Mouse (Mus musculus): ENCODE results near the gene Znrf4. TPM values are rescaled to one million over a fixed set of nuclear protein-coding genes. Genes with fewer than 3 reads are reported as not detected.
A peak's percentile ranks its signal among the peaks of the same experiment; 100 is the strongest.

The Znrf4 gene
- polyA plus RNA-seq, 1 experiment from 2014 or later: not detected

DNA sequence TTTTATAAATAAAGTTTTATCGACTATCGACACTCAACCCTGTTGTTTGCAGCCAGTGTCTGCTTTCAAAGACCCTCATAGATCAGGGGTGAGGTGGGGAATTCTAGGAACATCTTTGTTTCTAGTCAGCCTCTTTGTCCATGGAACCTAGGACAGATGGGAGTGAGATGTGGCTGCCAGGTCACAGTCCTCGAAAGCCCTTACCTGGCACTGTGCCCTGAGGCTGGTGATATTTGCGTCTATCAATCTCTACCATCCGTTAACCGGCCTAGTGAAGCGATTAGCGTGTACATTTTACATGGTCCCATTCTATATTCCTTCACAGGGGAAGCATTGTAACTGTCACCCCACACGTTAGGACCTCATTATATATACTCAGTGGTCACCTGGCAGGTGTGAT lies 26.3 kb downstream of the Znrf4 start:
- Histone ChIP-seq H3K4me3 (ENCODE audit: low read depth, low read length) (no peak overlapping the region), H3K4me2 (ENCODE audit: low read depth, low read length) (no peak overlapping the region), H3K4me1 (ENCODE audit: control insufficient read depth, insufficient read depth, low read length) (peaks cover 9% of the 10 kb centered on the region), H3K9ac (replicated peaks; ENCODE audit: low read depth, low read length) (no peak overlapping the region), H3K27ac (ENCODE audit: low read depth, low read length) (no peak overlapping the region), H3K36me3 (ENCODE audit: control insufficient read depth, insufficient read depth, low read length) (no peaks in the 10 kb centered on the region), H3K9me3 (ENCODE audit: control insufficient read depth, low read length) (no peaks in the 10 kb centered on the region), H3K27me3 (ENCODE audit: control insufficient read depth, insufficient read depth, low read length) (no peaks in the 10 kb centered on the region)
- WGBS: 78% methylated on average over 9 of the region's 9 CpGs
- no peak for ATAC-seq (ENCODE audit: low read depth)

GRCm38 (mm10) chr17:56485118-56485517 lies 27.1 kb downstream of the Znrf4 start:
- no peak for ATAC-seq (ENCODE audit: low read depth)
- Histone ChIP-seq H3K9ac (replicated peaks; ENCODE audit: low read depth, low read length) (no peak overlapping the region), H3K27ac (ENCODE audit: low read depth, low read length) (no peak overlapping the region)

DNA sequence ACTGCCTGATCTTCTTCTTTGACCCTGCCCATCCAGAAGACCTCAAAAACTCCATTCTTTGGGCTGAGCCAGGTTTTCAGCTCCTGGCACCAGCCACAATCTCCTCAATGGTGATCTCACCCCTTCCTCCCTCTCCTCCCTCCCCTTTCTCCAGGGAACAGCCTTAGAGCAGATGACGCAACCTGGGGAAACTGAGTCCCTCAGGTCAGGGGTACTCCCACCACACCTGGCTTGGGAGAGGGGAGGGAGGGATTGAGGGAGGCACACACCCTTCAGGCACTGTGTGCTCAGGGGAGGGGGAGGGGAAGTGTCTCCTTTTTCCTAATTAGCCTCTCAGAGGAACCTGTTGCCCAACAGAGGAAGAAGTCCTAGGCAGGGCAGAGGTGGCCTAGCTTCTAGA lies 29.6 kb downstream of the Znrf4 start:
- H3K27ac ChIP-seq (ENCODE audit: low read depth, low read length): no peak overlapping the region
- no peaks in the 10 kb centered on the region for H3K27me3 ChIP-seq (ENCODE audit: control insufficient read depth, insufficient read depth, low read length)
- no peaks in the 10 kb centered on the region for H3K36me3 ChIP-seq (ENCODE audit: control insufficient read depth, insufficient read depth, low read length)
- no peak overlapping the region for H3K4me2 ChIP-seq (ENCODE audit: low read depth, low read length)
- no peak overlapping the region for H3K4me3 ChIP-seq (ENCODE audit: low read depth, low read length)
- no peaks in the 10 kb centered on the region for H3K9me3 ChIP-seq (ENCODE audit: control insufficient read depth, low read length)
- 93% methylated on average over 1 of the region's 1 CpGs for WGBS
- peaks cover under 1% of the 10 kb centered on the region; the same call in 1 of the 2 replicates for H3K4me1 ChIP-seq (ENCODE audit: control insufficient read depth, insufficient read depth, low read length)
- no peak for ATAC-seq (ENCODE audit: low read depth)
- no peak overlapping the region for H3K9ac ChIP-seq (replicated peaks; ENCODE audit: low read depth, low read length)

More at GRCm38 (mm10) chr17:56485118-56485517, 27.1 kb downstream of the Znrf4 start:
- Histone ChIP-seq H3K4me3 (ENCODE audit: low read depth, low read length) (no peak overlapping the region), H3K27me3 (ENCODE audit: control insufficient read depth, insufficient read depth, low read length) (no peaks in the 10 kb centered on the region), H3K36me3 (ENCODE audit: control insufficient read depth, insufficient read depth, low read length) (no peaks in the 10 kb centered on the region), H3K4me2 (ENCODE audit: low read depth, low read length) (no peak overlapping the region), H3K9me3 (ENCODE audit: control insufficient read depth, low read length) (no peaks in the 10 kb centered on the region), H3K4me1 (ENCODE audit: control insufficient read depth, insufficient read depth, low read length) (peaks cover 9% of the 10 kb centered on the region)
- WGBS: 59% methylated on average over 9 of the region's 9 CpGs

DNA sequence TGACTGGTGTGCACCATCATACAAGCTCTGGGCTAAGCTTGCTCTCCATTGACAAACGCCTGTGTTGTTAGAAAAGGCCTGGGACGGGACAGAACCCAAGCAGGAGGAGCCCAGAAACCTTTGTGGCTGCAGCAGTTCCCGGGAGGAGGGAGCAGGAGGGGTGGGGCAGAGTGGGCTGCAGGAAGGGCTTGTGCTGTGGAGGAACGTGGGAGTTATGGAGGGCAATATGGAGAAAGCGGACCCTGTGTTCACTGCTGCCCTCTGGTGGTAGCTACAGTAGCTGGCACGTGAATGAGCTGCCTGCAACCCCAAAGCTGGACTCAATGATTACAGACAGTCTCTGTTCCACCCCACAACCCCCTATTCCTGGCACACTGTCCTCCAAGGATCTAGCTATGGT lies 32.9 kb downstream of the Znrf4 start:
- H3K4me1 ChIP-seq (ENCODE audit: control insufficient read depth, insufficient read depth, low read length): no peaks in the 10 kb centered on the region
- H3K27ac ChIP-seq (ENCODE audit: low read depth, low read length): no peak overlapping the region
- H3K36me3 ChIP-seq (ENCODE audit: control insufficient read depth, insufficient read depth, low read length): no peaks in the 10 kb centered on the region
- no peak overlapping the region for H3K9ac ChIP-seq (replicated peaks; ENCODE audit: low read depth, low read length)
- H3K9me3 ChIP-seq (ENCODE audit: control insufficient read depth, low read length): no peaks in the 10 kb centered on the region
- peaks cover 5% of the 10 kb centered on the region; the same call in 1 of the 2 replicates for H3K27me3 ChIP-seq (ENCODE audit: control insufficient read depth, insufficient read depth, low read length)
- no peak overlapping the region for H3K4me2 ChIP-seq (ENCODE audit: low read depth, low read length)
- ATAC-seq (ENCODE audit: low read depth): no peak
- H3K4me3 ChIP-seq (ENCODE audit: low read depth, low read length): no peak overlapping the region
- WGBS: 15% methylated on average over 6 of the region's 6 CpGs

GRCm38 (mm10) chr17:56478191-56478611 lies 34.0 kb downstream of the Znrf4 start:
- no peak overlapping the region for H3K9ac ChIP-seq (replicated peaks; ENCODE audit: low read depth, low read length)
- no peak overlapping the region for H3K4me2 ChIP-seq (ENCODE audit: low read depth, low read length)
- WGBS: 67% methylated on average over 11 of the region's 11 CpGs
- ATAC-seq (ENCODE audit: low read depth): no peak
- H3K4me3 ChIP-seq (ENCODE audit: low read depth, low read length): no peak overlapping the region
- peaks cover 5% of the 10 kb centered on the region; the same call in 1 of the 2 replicates for H3K27me3 ChIP-seq (ENCODE audit: control insufficient read depth, insufficient read depth, low read length)
- H3K27ac ChIP-seq (ENCODE audit: low read depth, low read length): no peak overlapping the region
- H3K9me3 ChIP-seq (ENCODE audit: control insufficient read depth, low read length): no peaks in the 10 kb centered on the region
- H3K4me1 ChIP-seq (ENCODE audit: control insufficient read depth, insufficient read depth, low read length): peaks cover 10% of the 10 kb centered on the region
- H3K36me3 ChIP-seq (ENCODE audit: control insufficient read depth, insufficient read depth, low read length): no peaks in the 10 kb centered on the region

DNA sequence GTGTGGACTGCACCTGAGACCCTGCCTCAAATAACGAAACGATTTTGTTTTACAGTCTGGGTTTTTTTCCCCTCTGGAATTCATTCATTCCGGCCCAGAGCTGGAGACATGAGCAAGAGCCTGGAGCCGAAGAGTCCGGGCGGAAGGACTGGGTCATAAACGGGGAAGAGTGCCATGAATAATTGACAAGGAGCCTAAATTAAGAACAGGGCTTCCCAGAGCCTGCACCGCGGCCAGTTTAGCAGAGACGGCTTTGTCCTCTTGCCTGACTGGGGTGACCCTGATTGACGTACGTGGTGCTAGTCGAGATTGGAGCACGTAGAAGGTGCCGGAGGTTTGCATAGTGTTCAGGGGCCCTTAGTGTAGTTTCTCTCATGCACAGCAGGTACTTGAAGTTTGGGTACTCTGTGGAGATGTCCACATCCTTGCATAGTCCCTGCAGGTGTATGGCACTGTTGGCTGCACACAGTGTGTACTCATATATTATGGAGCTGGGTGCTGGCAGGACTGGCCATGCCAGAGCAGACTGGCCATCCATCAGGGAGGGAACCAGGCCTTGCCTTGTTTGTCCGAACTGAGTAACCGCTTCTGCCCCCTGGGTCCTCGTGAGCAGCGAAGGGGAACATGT lies 34.9 kb downstream of the Znrf4 start:
- ATAC-seq (ENCODE audit: low read depth): no peak
- Histone ChIP-seq H3K4me1 (ENCODE audit: control insufficient read depth, insufficient read depth, low read length) (peaks cover 19% of the 10 kb centered on the region), H3K4me3 (ENCODE audit: low read depth, low read length) (no peak overlapping the region), H3K9ac (replicated peaks; ENCODE audit: low read depth, low read length) (no peak overlapping the region), H3K27ac (ENCODE audit: low read depth, low read length) (no peak overlapping the region), H3K27me3 (ENCODE audit: control insufficient read depth, insufficient read depth, low read length) (peaks cover 5% of the 10 kb centered on the region; the same call in 1 of the 2 replicates), H3K9me3 (ENCODE audit: control insufficient read depth, low read length) (no peaks in the 10 kb centered on the region), H3K36me3 (ENCODE audit: control insufficient read depth, insufficient read depth, low read length) (no peaks in the 10 kb centered on the region), H3K4me2 (ENCODE audit: low read depth, low read length) (no peak overlapping the region)
- 68% methylated on average over 19 of the region's 19 CpGs for WGBS

DNA sequence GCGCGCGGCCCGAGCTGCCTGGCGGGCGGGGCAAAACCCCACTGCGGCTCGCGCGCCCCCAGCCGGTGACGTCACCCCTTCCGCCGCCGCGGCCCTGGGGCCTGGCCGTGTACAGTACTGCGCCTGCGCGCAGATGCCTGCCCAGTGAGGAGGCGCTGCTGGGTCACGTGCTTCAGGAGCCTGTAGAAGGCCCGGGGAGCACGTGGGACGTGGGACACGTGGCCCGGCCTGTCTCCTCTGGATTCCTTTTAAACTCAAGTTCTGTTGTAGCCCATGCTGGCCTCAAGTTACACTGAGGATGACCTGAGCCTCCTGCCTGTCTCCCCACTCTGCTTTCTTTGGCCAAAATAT lies 35.9 kb downstream of the Znrf4 start, which contains the start of gene Ptprs:
Gene Ptprs (minus strand): TSS at position 82 of the 351 bp plus-strand sequence.
- peaks cover 27% of the 10 kb centered on the region for H3K4me1 ChIP-seq (ENCODE audit: control insufficient read depth, insufficient read depth, low read length)
- H3K36me3 ChIP-seq (ENCODE audit: control insufficient read depth, insufficient read depth, low read length): no peaks in the 10 kb centered on the region
- peak within 1 kb of the TSS; percentile 98 for H3K4me2 ChIP-seq (ENCODE audit: low read depth, low read length)
- no peaks in the 10 kb centered on the region for H3K9me3 ChIP-seq (ENCODE audit: control insufficient read depth, low read length)
- peak within 1 kb of the TSS; percentile 100 for H3K9ac ChIP-seq (replicated peaks; ENCODE audit: low read depth, low read length)
- ATAC-seq (ENCODE audit: low read depth): peak; percentile 87
- H3K27me3 ChIP-seq (ENCODE audit: control insufficient read depth, insufficient read depth, low read length): peaks cover 5% of the 10 kb centered on the region; the same call in 1 of the 2 replicates
- WGBS: 0% methylated on average over 19 of the region's 27 CpGs
- H3K27ac ChIP-seq (ENCODE audit: low read depth, low read length): peak within 1 kb of the TSS; percentile 98
- H3K4me3 ChIP-seq (ENCODE audit: low read depth, low read length): peak within 1 kb of the TSS; percentile 62

DNA sequence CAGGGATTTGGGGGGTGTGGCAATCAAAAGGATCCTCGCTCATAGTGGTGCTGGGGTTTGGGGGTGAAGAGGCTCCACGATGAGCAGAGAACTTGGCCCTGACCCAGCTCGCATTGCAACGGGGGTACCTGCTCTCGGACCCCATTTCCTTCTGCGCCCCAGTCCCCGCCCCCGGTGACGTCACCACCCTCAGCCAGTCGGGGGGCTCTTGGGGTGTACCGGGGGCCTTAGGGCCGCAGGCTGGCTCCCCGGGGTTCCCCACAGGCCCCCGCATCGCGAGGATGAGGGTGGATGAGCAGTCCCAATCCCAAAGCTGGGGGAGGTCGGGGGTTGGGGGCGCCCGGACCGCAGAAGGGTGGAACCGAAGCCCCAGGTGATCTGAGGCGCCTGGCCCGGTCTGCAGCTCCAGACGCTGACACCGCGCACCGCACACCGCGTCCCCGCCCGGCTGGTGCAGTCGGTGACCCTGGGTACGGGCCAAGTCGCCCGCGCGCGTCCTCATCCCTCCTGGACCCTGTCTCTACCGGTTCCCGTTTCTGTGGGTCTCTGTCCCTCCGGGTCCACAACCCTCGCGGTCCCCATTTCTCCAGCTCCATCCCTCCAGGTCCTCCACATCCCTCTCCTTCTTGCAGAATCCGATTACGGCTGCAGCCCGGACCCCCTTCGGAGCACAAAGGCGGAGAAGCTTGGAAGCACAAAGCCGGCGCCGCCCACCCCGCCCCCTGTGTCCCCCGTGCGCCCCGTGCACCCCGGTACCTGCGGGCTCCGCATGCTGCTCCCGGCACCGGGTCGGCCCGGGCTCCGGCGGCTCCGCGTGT lies 36.4 kb downstream of the Znrf4 start:
- Histone ChIP-seq H3K4me3 (ENCODE audit: low read depth, low read length) (peak overlapping the region; percentile 62), H3K9ac (replicated peaks; ENCODE audit: low read depth, low read length) (peak overlapping the region; percentile 100), H3K4me1 (ENCODE audit: control insufficient read depth, insufficient read depth, low read length) (peaks cover 32% of the 10 kb centered on the region), H3K9me3 (ENCODE audit: control insufficient read depth, low read length) (no peaks in the 10 kb centered on the region), H3K27ac (ENCODE audit: low read depth, low read length) (peak overlapping the region; percentile 98), H3K4me2 (ENCODE audit: low read depth, low read length) (peak overlapping the region; percentile 98), H3K27me3 (ENCODE audit: control insufficient read depth, insufficient read depth, low read length) (peaks cover 5% of the 10 kb centered on the region; the same call in 1 of the 2 replicates), H3K36me3 (ENCODE audit: control insufficient read depth, insufficient read depth, low read length) (no peaks in the 10 kb centered on the region)
- under 1% methylated on average over 52 of the region's 66 CpGs for WGBS
- peak; percentile 42 for ATAC-seq (ENCODE audit: low read depth)
